In the genomic region with DNA sequence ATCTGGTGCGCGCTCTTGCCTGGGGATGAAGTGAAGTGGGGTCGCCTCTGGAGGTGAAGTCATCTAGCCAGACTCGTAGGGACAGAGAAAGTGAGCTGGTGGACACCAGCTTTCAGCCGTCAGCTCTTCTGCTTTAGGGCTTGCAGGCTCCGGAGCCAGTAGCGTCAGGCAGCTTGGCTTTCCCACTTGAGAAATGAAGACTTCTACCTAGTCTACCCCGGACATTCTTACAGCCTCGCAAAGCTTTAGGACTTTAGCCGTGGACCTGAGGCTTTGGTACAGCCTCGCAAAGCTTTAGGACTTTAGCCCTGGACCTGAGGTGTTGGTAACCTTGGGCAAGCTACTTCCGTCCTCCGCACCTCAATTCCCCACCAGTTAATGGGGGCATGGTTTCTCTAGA, we compare ENCODE assay signal across 7 mouse cellular contexts. TPM values are rescaled to one million over a fixed set of nuclear protein-coding genes. Genes with fewer than 3 reads are reported as not detected.
DNase-seq lines count a peak whose midpoint lies in the region; ATAC-seq lines count a peak whose summit lies in the region.

No protein-coding gene starts in this region.

- H3K4me3 ChIP-seq in hindbrain, embryonic 10.5 days: peak overlapping the region; percentile 66
- H3K4me3 ChIP-seq in limb, embryonic 15.5 days: peak overlapping the region; percentile 51
- peak overlapping the region; percentile 61 for H3K4me3 ChIP-seq in stomach, embryonic 15.5 days (replicated peaks)

- no peaks in the 10 kb centered on the region for H3K36me3 ChIP-seq in hindbrain, embryonic 10.5 days
- peaks cover 7% of the 10 kb centered on the region; the same call in 1 of the 2 replicates for H3K36me3 ChIP-seq in limb, embryonic 15.5 days
- peaks cover 5% of the 10 kb centered on the region; the same call in 1 of the 2 replicates for H3K36me3 ChIP-seq in stomach, embryonic 15.5 days

- peak; percentile 37 for DNase-seq in 416B (ENCODE audit: low read depth)
- peak; percentile 22 for DNase-seq in hindbrain, embryonic 10.5 days (ENCODE audit: low spot score)
- DNase-seq in urinary bladder, postnatal 4 days (ENCODE audit: low spot score in 2 of 2): no peak

- H3K27ac ChIP-seq in hindbrain, embryonic 10.5 days: peak overlapping the region; percentile 71
- H3K27ac ChIP-seq in limb, embryonic 15.5 days: no peak overlapping the region
- 0 out of 2 replicates have a peak overlapping the region, but pooled peaks have one; percentile 21 for H3K27ac ChIP-seq in stomach, embryonic 15.5 days

- H3K9me3 ChIP-seq in hindbrain, embryonic 10.5 days: no peaks in the 10 kb centered on the region
- no peaks in the 10 kb centered on the region for H3K9me3 ChIP-seq in limb, embryonic 15.5 days
- no peaks in the 10 kb centered on the region for H3K9me3 ChIP-seq in stomach, embryonic 15.5 days

- H3K27me3 ChIP-seq in hindbrain, embryonic 10.5 days (ENCODE audit: insufficient read depth, poor library complexity, severe bottlenecking): peaks cover 47% of the 10 kb centered on the region
- H3K27me3 ChIP-seq in limb, embryonic 15.5 days: no peaks in the 10 kb centered on the region
- no peaks in the 10 kb centered on the region for H3K27me3 ChIP-seq in stomach, embryonic 15.5 days (replicated peaks)

- H3K9ac ChIP-seq in limb, embryonic 15.5 days: peak overlapping the region; percentile 11; the same call in 1 of the 2 replicates
- peak overlapping the region; percentile 39; the same call in 1 of the 2 replicates for H3K9ac ChIP-seq in stomach, embryonic 15.5 days

- 6% methylated on average over 13 of the region's 13 CpGs for WGBS in hindbrain, embryonic 10.5 days
- WGBS in limb, embryonic 15.5 days: under 1% methylated on average over 13 of the region's 13 CpGs
- WGBS in stomach, embryonic 15.5 days: 4% methylated on average over 13 of the region's 13 CpGs

- ATAC-seq in CD4-positive, CD25-positive, alpha-beta regulatory T cell, adult 4 months: peak; percentile 38
- no peak for ATAC-seq in limb, embryonic 15.5 days (ENCODE audit: insufficient number of reproducible peaks, low FRiP score, low TSS enrichment, low read depth)
- ATAC-seq in stomach, embryonic 15.5 days (ENCODE audit: insufficient read depth, low FRiP score, low read depth): no peak
- no peak for ATAC-seq in monocyte, adult 5-6 weeks (replicated peaks; ENCODE audit: insufficient number of reproducible peaks, low FRiP score, low TSS enrichment, poor library complexity, severe bottlenecking)

- H3K4me1 ChIP-seq in hindbrain, embryonic 10.5 days (replicated peaks): peaks cover 54% of the 10 kb centered on the region
- peaks cover 38% of the 10 kb centered on the region for H3K4me1 ChIP-seq in limb, embryonic 15.5 days
- H3K4me1 ChIP-seq in stomach, embryonic 15.5 days: peaks cover 27% of the 10 kb centered on the region

- peak overlapping the region; percentile 83 for H3K4me2 ChIP-seq in limb, embryonic 15.5 days
- H3K4me2 ChIP-seq in stomach, embryonic 15.5 days: peak overlapping the region; percentile 99

RNA-seq across cellular contexts. Expression of a gene that starts 0.4 kb away (rescaled TPM):
- polyA plus RNA-seq in CD4-positive, CD25-positive, alpha-beta regulatory T cell, adult 4 months (2017; shearing (Covaris generic)): 10 to 100 TPM; 35.9 to 67.2 TPM
- polyA plus RNA-seq in hindbrain, embryonic 10.5 days (2016; fragmentation: Nextera tagmentation; extraction: Ambion mirVana): 14.7 and 19.2 TPM in 2 replicates
- 85.0 and 85.6 TPM in 2 replicates for polyA plus RNA-seq in limb, embryonic 15.5 days (2015; fragmentation: Nextera tagmentation; extraction: Ambion mirVana)
- polyA plus RNA-seq in stomach, embryonic 15.5 days (2015; fragmentation: Nextera tagmentation; extraction: Ambion mirVana): 88.7 and 92.5 TPM in 2 replicates
- total RNA-seq in monocyte, adult 5-6 weeks (2017): 247 to 347 TPM (median 330 TPM) in 3 replicates

RNA-seq across cellular contexts. Expression of a gene that starts 31.4 kb away (rescaled TPM):
- 1 to 10 TPM in 1 of 2 experiments, under 1 TPM in 1; 0.76 to 4.8 TPM for polyA plus RNA-seq in CD4-positive, CD25-positive, alpha-beta regulatory T cell, adult 4 months (2017; shearing (Covaris generic))
- 9.8 and 10.4 TPM in 2 replicates for polyA plus RNA-seq in hindbrain, embryonic 10.5 days (2016; fragmentation: Nextera tagmentation; extraction: Ambion mirVana)
- 27.7 and 30.0 TPM in 2 replicates for polyA plus RNA-seq in limb, embryonic 15.5 days (2015; fragmentation: Nextera tagmentation; extraction: Ambion mirVana)
- 112 and 127 TPM in 2 replicates for polyA plus RNA-seq in stomach, embryonic 15.5 days (2015; fragmentation: Nextera tagmentation; extraction: Ambion mirVana)
- total RNA-seq in monocyte, adult 5-6 weeks (2017): 2.3 to 14.3 TPM (median 12.1 TPM) in 3 replicates

RNA-seq across cellular contexts. Expression of a gene that starts 46.3 kb away (rescaled TPM):
- polyA plus RNA-seq in CD4-positive, CD25-positive, alpha-beta regulatory T cell, adult 4 months (2017; shearing (Covaris generic)): 10 to 100 TPM; 46.7 to 58.1 TPM
- polyA plus RNA-seq in hindbrain, embryonic 10.5 days (2016; fragmentation: Nextera tagmentation; extraction: Ambion mirVana): 13.8 and 20.1 TPM in 2 replicates
- 17.1 and 19.4 TPM in 2 replicates for polyA plus RNA-seq in limb, embryonic 15.5 days (2015; fragmentation: Nextera tagmentation; extraction: Ambion mirVana)
- polyA plus RNA-seq in stomach, embryonic 15.5 days (2015; fragmentation: Nextera tagmentation; extraction: Ambion mirVana): 15.4 and 16.2 TPM in 2 replicates
- total RNA-seq in monocyte, adult 5-6 weeks (2017): 21.8 to 36.0 TPM (median 26.3 TPM) in 3 replicates

Comparison
In these comparisons a context has a peak if more than half of its experiments do, and no peak if none do; other contexts are left out.
1. DNase-seq: peak in 416B (single experiment) and hindbrain, embryonic 10.5 days (single experiment); none in urinary bladder, postnatal 4 days (0 of 2).
2. Peak in every context shown above with its lines, with median percentiles within 50 percentile points of each other: H3K4me3 ChIP-seq.